Mouse (Mus musculus) kidney, adult 18-20 months (tissue): ENCODE measurements around the gene Atp8b4.

Experiments
- DNase-seq: peaks from one replicate; pipeline ENCODE4 v3.0.0; 2021

The Atp8b4 gene

GRCm38 (mm10) chr2:126283086-126283485 is 217.4 kb downstream of the Atp8b4 start:
- DNase-seq, result no peak

DNA sequence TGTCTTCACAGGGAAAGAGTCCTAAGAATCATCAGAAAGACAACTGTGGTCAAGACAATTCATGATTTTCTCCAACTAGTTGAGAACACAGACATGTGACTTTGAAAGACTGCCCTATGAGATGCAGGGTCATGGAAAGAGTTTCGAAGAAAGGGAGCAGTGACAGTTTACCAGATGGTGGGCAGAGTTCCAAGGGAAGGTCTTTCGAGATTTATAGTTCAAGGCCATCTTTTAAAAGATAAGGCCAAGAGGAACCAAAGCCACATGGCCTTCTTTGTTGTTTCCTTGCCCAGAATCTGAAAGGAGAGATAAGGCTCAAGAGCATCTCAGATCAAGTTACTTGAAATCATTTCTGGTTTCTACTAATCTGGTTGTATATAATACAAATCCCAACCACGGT is 225.0 kb downstream of the Atp8b4 start:
- DNase-seq, result no peak

GRCm38 (mm10) chr2:126274826-126275405 is 225.6 kb downstream of the Atp8b4 start:
- no peak for DNase-seq

- no peak for DNase-seq
These were observed 226.2 kb downstream of the Atp8b4 start for GRCm38 (mm10) chr2:126274311-126274710.
